Mouse (Mus musculus) small intestine, adult 2 months (tissue): ENCODE results near the gene Gm3383.
"Not testable (repeated sequence)": the region's sequence is repeated elsewhere in the genome, so short reads cannot be mapped to it uniquely, and the experiment has no call there.

Source experiments
- CTCF ChIP-seq: fragments of 200-500 bp; IDR thresholded peaks from 2 replicates; pipeline ENCODE4 v1.5.1; 2012; ENCODE audit warnings: low read depth, mild to moderate bottlenecking, control low read depth, inconsistent platforms, low read length, moderate library complexity, mixed read lengths; ENCODE audit not compliant: insufficient replicate concordance, insufficient read length; ENCODE audit errors: extremely low read depth
- POLR2A ChIP-seq: fragments of 200-500 bp; IDR thresholded peaks from 2 replicates; pipeline ENCODE4 v1.6.1; 2012; ENCODE audit warnings: low read depth, mild to moderate bottlenecking, control low read depth, inconsistent platforms, low read length, moderate library complexity

- TF ChIP-seq CTCF, POLR2A: not testable (repeated sequence)
Measured at GRCm38 (mm10) chr14:5741477-5741876, 66.3 kb downstream of the Gm3383 start, which contains the start of gene Gm3373.
